Mouse (Mus musculus) cerebellum, adult 2 months (tissue): ENCODE data around the gene Polr2g.
A peak's percentile ranks its signal among the peaks of the same experiment; 100 is the strongest.

Experiments used
- CTCF ChIP-seq: fragments of 200-500 bp; IDR thresholded peaks from 2 replicates; pipeline ENCODE4 v1.5.1; 2011; ENCODE audit warnings: low read depth, mild to moderate bottlenecking, control low read depth, low read length, moderate library complexity, borderline replicate concordance; ENCODE audit not compliant: insufficient read depth
- POLR2A ChIP-seq: fragments of 200-500 bp; IDR thresholded peaks from 2 replicates; pipeline ENCODE4 v1.6.1; 2011; ENCODE audit warnings: low read length, control low read depth, borderline replicate concordance; ENCODE audit not compliant: insufficient read depth

DNA sequence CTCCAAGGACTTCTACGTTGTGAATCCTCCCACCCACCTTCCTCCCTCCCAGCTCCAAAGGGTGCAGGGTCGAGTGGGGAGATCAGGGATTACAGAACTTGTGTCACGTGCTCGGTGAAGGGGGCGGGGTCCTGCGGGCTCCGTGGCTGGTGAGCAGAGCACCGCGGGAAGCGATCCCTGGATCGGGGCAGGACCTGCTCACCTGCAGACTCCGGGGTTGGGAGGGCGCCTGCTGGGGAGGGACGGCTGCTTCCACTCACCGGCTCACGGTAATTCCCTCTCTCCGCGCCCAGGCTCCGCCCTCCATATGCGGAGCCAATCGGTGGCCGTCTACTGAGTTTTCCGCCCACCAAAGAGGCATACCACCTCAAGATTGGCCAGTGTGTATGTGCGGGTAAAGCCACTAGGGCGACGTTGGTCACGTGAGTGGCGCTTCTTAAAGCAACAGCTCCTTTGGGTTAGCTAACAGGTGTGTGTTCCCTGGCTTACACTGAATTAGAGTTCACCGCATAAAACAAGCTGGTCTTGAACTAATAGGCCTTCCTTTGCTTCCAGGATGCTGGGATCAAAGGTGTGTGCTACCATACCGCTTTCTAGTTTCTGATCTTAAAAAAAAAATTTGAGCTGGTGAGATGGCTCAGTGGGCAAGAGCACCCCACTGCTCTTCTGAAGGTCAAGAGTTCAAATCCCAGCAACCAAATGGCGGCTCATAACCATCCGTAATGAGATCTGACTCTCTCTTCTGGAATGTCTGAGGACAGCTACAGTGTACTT, 12.2 kb downstream of the Polr2g start, which contains the start of gene Taf6l:
- TF ChIP-seq POLR2A: peak; percentile 45; the same call in 1 of the 2 replicates
- TF ChIP-seq CTCF: no peak; the same call in 1 of the 2 replicates
